Mouse (Mus musculus) lung, postnatal 14 days (tissue): ENCODE results near the gene Megf9.

ENCODE experiments used
- DNase-seq: peaks from one replicate; pipeline ENCODE4 v3.0.0; 2021

Megf9 gene

DNA sequence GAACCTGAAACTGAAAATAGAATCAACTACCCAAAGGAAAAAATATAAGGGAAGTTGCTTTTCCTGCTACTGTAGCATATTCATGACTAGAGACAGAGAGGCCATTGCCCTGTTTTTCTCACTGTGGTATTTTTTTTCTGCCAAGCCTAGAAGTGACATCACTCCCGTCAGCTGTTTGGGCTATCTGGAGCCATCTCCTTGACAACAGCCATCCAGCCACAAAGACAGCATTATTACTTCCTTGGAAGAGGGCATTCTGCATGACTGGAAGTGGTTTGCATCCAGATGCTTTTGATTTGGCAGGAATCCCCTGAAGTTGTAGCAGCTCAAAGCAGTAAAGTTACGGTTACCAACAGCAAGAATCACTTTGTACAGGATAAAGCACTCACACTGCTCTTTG is 122.7 kb downstream of the Megf9 start:
- DNase-seq = no peak

DNA sequence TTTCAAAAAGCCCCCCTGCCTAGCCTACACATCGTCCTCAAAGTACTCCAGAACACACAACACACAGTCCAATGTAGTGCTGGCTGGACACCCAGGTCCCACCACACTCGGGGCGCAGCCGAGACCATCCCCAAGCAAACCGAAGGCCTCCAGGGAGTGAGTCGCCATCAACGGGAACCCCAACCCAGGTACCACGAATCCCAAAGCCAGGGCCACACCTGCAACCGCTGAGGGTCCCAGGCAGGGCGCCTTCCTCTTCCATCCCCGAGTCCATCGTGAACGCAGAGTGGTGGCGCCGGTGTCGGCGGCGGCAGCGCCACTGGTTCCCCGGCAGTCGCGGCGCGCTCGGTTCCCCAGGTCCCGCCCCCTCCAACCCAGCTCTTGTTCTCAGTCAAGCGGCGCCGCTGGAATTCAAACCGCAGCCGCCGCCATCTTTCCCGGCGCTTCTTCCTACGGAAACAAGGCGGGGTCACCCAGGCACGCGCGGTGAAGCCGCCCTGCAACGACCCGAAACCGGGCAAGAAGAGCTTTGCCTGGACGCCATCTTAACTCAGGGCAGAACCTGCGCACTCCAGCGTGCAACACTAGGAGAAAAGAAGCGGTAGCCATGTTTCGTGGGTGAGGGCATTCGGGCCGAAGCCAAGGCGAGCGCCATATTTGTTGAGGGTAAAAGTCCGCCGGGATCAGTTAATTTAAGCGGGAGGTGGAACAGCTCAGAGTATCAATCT is 124.6 kb downstream of the Megf9 start, which contains the start of gene Cdk5rap2:
TSS of gene Cdk5rap2 (minus strand) at position 450 of the 728 bp plus-strand sequence.
- peak; percentile 95 for DNase-seq

DNA sequence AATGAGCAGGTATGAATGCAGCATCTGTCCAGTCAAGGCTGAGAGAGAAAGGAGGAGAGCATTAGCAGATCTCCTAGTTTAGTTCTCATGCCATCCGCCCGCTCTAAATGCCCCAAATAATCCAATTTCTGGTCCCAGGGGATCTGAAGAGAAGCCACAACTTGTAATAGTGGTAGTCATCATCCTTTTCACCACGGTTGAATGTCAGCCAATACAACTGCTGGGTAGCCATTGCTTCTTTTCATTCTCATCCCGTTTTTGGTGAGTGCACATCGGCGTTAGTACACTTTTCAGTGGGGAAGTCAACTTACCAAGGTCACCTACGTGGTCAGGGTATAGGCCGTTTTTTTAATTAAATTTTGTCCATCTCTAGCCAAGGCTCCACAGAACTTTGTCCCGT is 125.3 kb downstream of the Megf9 start:
- DNase-seq = no peak

DNA sequence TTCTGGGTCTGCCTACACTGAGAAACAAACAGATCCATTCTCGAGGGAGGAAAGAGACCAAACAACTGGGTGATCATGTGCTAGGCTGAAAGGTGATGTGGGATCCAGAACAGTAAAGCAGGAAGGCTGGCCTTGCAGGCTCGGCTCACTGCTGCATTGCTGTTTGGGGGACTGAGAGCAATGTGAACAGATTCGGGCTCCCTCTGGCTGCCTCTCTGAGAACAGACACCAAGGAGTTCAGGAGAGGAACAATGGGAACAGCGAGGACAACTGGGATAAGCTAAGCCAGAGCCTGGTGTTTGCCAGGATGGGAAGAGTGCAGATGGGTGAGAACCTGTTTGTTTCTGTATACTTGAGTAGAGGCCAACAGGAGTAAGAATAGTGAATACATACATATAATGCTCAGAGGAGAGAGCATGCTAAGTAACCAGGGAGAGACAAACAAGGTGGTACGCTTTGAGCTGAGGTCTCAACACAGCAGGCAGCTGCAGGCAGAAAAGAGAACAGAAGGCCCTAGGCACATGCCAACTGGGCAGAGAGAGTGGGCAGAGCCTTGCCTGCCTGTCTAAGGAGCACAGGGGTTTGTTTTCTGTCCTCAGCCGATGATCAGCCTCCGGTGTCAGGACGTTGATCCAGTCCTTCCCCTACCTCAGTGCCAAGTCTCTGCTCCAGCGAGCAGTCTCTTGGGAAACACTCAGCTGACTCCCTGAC is 132.5 kb downstream of the Megf9 start:
- DNase-seq = no peak

DNA sequence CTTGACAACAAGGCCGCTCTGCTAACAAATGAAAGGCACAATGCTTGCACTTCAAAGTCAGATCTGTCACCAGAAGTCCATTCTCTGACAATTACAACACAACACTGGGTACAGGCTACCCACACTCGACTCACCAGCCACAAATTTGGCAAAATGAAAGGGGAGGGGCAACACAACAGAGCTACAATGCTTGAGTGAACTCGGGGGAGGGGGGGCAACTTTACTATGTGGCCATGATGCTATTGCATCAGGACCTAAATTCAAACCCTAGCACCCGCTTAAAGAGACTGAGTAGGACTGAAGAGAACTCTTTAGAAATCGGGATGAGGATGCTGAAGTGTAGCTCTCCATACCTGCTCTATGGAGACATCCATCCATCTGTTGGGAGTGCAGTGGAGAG is 135.3 kb downstream of the Megf9 start:
- DNase-seq = no peak

DNA sequence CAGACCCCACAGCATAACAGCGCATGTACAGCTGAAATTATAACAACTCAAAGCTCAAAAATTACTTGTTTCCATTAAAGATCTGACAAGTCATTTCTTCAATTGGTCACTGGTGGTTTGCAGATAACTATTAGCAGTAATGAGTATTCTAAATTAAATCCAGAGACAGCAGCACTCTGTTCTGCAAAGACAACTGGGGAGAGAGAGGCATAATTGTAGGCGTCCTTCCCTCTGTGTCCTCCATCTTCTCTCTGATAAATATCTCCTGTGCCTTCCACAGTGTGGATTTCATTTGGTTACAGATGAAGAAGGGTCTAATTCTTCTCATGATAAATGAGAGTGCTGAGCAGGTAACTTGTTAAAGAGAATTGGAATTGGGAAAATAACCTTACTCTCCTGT is 135.7 kb downstream of the Megf9 start:
- no peak for DNase-seq

DNA sequence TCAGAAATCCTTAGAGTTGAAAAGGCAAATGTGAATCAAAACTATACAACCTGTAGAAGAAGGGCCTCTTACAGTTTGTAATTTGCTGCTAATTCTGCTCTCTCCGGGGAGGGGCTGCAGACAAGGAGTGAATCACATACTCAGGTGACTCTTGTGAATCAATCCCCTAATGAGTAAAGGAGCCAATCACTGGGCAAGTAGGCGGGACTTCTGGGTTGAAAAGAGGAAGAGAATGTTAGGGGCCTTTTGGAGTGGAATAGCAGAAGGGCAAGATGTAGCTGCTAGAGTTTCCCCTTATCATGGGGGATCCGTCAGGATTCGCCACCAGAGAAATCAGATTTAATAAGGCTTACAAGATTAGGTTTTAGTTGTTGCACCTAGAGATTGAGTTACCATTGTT is 136.7 kb downstream of the Megf9 start:
- no peak for DNase-seq

DNA sequence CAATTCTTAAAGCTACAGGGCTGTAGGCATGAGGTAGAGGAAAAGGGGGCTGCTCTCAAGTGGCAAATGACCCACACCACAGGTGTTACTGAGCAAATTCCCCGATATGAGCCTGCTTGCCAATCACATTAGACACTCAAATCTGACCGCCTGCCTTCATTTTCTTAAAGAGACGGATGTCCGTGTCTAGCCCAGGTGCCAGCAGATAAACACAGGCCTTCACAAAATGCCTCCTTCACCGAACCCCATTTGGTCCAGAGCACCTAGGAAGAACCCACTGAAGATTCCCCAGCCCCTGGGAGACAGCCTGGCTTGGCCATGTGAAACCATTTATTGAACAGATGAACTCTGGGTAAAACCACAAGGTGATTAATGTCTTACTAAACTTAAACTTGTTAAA is 138.1 kb downstream of the Megf9 start:
- no peak for DNase-seq

DNA sequence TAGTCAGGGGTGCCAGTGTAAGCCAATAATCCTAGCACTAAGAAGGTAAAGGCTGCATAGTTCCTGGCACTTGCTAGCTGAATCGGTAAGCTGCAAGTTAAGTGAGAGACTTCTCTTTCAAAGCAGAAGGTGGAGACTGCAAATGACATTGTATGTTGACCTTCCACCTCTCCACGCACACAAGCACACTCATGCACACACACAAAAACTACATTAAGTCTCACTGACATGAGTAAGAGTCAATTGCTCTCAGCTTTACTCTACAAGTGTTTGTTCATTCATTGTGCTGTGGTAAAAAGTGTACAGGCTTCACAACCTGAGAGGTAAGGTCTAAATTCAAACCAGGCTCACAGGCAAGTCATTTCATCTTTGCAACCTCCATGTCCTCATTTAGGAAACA is 140.1 kb downstream of the Megf9 start:
- DNase-seq = no peak

DNA sequence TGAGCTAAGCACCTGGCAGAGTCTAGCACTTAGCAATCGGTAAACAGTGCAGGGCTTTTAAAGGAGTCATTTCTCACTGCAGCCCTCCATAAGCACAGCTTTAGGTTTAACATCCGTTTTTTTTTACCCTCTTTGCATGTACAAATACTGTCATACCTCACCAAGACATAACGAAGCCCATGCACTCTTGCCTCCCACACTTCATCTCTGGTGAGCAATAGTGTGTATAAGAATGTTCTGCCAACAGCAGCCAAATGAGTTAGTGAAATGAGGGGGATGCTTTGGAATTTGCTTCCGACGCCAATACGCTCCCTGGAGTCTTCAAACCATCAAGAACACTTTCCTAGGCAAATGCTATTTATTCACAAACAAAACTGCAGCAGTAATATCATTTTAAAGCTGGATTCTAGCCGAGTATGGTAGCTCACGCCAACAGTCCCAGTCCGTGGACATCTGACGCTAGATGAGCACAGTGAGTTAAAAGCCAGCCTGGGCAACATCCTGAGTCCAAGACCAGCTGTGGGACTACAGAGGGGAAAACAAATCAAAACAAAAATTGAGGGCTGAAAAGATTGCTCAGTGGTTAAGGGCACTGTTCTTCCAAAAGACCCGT is 142.9 kb downstream of the Megf9 start:
- peak; percentile 14 for DNase-seq

DNA sequence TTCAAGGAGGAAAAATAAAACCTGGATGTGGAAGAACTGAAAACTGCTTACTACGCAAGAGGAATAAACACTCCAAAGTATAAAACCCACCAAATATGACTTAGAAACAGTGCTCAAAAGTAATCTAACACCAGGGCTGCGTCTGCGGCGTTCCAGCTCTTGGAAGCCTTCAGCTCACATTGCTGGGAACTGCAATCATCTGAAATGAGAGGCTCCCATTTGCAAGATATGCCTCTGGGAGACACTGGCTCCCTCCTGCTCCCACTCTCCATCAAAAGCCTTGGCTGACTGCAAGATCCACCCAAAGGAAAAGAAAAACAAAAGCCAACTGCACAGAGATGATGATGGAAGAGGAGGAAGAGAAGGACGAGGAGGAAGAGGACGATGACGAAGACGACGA is 143.7 kb downstream of the Megf9 start:
- no peak for DNase-seq

DNA sequence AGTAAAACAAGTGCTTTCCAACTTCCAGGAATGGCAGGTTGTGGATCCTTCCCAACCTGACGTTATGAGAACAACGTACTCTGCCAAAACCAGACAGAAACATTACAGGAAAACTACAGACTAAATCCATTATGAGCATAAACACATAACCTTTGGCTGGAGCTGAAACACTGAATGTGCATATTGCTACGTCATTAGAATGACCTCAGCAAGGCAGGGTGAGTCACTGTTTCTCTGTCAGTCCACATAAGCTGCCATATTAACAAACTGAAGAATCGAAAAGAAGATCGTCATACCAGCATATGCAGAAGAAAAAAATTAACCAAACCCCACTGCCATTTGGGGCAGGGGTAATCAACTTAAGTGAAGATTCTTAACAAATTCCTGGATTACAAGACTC is 148.6 kb downstream of the Megf9 start:
- no peak for DNase-seq

DNA sequence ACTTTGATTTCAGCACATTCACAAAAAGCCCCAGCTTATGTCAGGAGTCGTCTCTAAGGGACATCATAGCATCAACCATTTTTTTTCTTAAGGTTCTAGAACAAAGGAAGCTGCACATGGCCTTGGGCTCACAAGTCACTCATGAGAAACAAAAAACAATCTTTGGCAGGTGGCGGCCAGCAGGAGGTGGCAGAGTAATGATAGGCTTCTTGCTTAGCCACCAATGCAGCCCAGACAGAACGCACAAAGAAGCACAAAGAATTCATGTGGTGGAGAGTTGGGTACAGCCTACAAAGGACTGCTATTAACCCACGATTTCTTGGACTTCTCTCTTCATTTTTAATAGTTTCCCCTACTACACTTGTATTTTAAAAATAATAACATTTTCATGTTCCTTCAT is 157.4 kb downstream of the Megf9 start:
- DNase-seq = no peak
